Mouse (Mus musculus) left cerebral cortex, postnatal 36 days (tissue): ENCODE results near the gene Tcta. TPM values are rescaled to one million over a fixed set of nuclear protein-coding genes. Genes with fewer than 3 reads are reported as not detected.
"Not testable (repeated sequence)": the region's sequence is repeated elsewhere in the genome, so short reads cannot be mapped to it uniquely, and the experiment has no call there.

ENCODE experiments used
- DNase-seq, 2 experiments: peaks; one replicate each; pipeline ENCODE4 v3.0.0; 2021 to 2022; ENCODE audit warnings: low spot score in 2 of 2, mixed read lengths in 1 of 2
- intact Hi-C: fragments of 180-260 bp; cut with DNase I; formaldehyde crosslinking; loops from one replicate; pipeline ENCODE4 v1.15.1; 2025
- total RNA-seq, 2 experiments: library from RNA; stranded (reverse); gene quantifications; 2 replicates each; pipeline ENCODE4 v1.2.3; 2021

The Tcta gene
- total RNA-seq, 2 experiments from 2014 or later, result 29.2 to 41.4 TPM

- intact Hi-C loops, DNase-seq: not testable (repeated sequence)
These were observed 16.1 kb upstream of the Tcta start for GRCm38 (mm10) chr9:108322054-108322453.

GRCm38 (mm10) chr9:108318462-108318861 is 12.5 kb upstream of the Tcta start:
- intact Hi-C loops, result no loop called here
- no peak for DNase-seq

GRCm38 (mm10) chr9:108317572-108317971 is 11.6 kb upstream of the Tcta start:
- intact Hi-C loops, result no loop called here
- no peak for DNase-seq

GRCm38 (mm10) chr9:108308141-108308540 is 2.2 kb upstream of the Tcta start:
- DNase-seq, result no peak
- intact Hi-C loops, result loop anchor here (5.0 kb wide), 1 partner anchor 209 kb away; the partner anchor contains the start of gene Qrich1

GRCm38 (mm10) chr9:108307021-108307807 is 1.3 kb upstream of the Tcta start:
- intact Hi-C loops, result loop anchor here (5.0 kb wide), 1 partner anchor 210 kb away; the partner anchor contains the start of gene Qrich1
- DNase-seq, result no peak

GRCm38 (mm10) chr9:108306571-108306980 is 616 bp upstream of the Tcta start:
- intact Hi-C loops, result loop anchor here (1.0 to 5.0 kb wide), 2 partner anchors 41 to 211 kb away; partner anchors contain the start of genes Qrich1 and Usp4
- DNase-seq, result no peak

- intact Hi-C loops, result loop anchor here (5.0 kb wide), 1 partner anchor 212 kb away; the partner anchor contains the start of gene Qrich1
- DNase-seq, result no peak
These were observed 790 bp downstream of the Tcta start for GRCm38 (mm10) chr9:108305170-108305569.

GRCm38 (mm10) chr9:108304716-108305115 is 1.2 kb downstream of the Tcta start:
- no peak for DNase-seq
- intact Hi-C loops, result loop anchor here (5.0 kb wide), 1 partner anchor 213 kb away; the partner anchor contains the start of gene Qrich1

- DNase-seq, result no peak
- intact Hi-C loops, result no loop called here
These were observed 4.1 kb downstream of the Tcta start for GRCm38 (mm10) chr9:108301853-108302252.

- DNase-seq, result peak in 1 of 2 experiments; percentile 29
- intact Hi-C loops, result no loop called here
These were observed 9.3 kb downstream of the Tcta start, which contains the start of gene Amt for GRCm38 (mm10) chr9:108296453-108297355. TSS of gene Amt (plus strand) at chr9:108296853.

GRCm38 (mm10) chr9:108290773-108291172 is 15.2 kb downstream of the Tcta start:
- DNase-seq, result no peak
- intact Hi-C loops, result no loop called here

GRCm38 (mm10) chr9:108290016-108290750 is 15.8 kb downstream of the Tcta start, which contains the start of gene Nicn1:
TSS of gene Nicn1 (plus strand) at chr9:108290429.
- DNase-seq, result peak; percentile 89 to 92
- intact Hi-C loops, result no loop called here

GRCm38 (mm10) chr9:108289347-108289746 is 16.6 kb downstream of the Tcta start:
- intact Hi-C loops, result loop anchor here (5.0 kb wide), 1 partner anchor 197 kb away; the partner anchor contains the start of gene Apeh
- no peak for DNase-seq

- DNase-seq, result not testable (repeated sequence)
- intact Hi-C loops, result loop anchor here (5.0 kb wide), 1 partner anchor 195 kb away; the partner anchor contains the start of gene Apeh
These were observed 18.3 kb downstream of the Tcta start for GRCm38 (mm10) chr9:108287526-108288238.

GRCm38 (mm10) chr9:108284410-108284809 is 21.6 kb downstream of the Tcta start:
- peak in 1 of 2 experiments; percentile 45 for DNase-seq
- intact Hi-C loops, result loop anchor here (5.0 kb wide), 1 partner anchor 82 kb away; no protein-coding TSS in a partner anchor

- intact Hi-C loops, result loop anchor here (5.0 kb wide), 1 partner anchor 78 kb away; no protein-coding TSS in a partner anchor
- no peak for DNase-seq
These were observed 25.7 kb downstream of the Tcta start for GRCm38 (mm10) chr9:108280071-108280828.

- intact Hi-C loops, result no loop called here
- DNase-seq, result no peak
These were observed 27.1 kb downstream of the Tcta start for GRCm38 (mm10) chr9:108278697-108279450.
